Mouse (Mus musculus): ENCODE data around the gene Rnf144a. TPM values are rescaled to one million over a fixed set of nuclear protein-coding genes. Genes with fewer than 3 reads are reported as not detected.
A peak's percentile ranks its signal among the peaks of the same experiment; 100 is the strongest.

Rnf144a gene
- total RNA-seq, 2 experiments from 2014 or later: 35.3 to 39.0 TPM

DNA sequence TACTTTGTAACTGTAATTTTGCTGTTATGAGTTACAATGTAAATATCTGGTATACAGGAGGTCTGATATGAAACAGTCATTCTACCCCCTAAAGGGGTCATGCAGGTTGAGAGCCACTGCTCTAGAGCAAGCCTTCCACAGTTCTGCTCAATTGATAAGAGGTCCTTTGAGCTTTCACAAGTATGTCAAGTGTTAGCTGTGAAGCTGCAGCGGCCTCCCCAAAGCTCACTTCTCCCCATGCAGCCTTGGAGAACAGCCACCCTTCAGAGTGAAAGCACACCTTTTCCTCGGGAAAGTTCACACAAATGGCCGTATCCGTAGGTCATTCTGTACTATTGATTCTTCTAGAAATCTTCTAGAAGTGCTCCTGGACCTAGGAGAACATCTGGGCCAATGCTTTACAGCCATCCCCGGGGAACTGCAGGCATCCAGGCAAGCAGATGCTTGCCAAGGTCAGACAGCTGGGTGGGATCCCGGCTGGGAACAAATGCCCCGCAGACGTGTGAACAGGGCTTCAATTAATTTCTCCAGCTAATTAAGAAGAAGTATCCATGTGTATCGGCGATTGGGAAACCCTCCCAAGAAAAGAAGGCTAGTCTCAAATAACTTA, 3.1 kb downstream of the Rnf144a start:
- no peak for DNase-seq (ENCODE audit: low spot score in 2 of 2)

GRCm38 (mm10) chr12:26410443-26410842, 4.6 kb downstream of the Rnf144a start:
- DNase-seq (ENCODE audit: low spot score in 2 of 2): no peak

GRCm38 (mm10) chr12:26408707-26409106, 6.3 kb downstream of the Rnf144a start:
- no peak for DNase-seq (ENCODE audit: low spot score in 2 of 2)

GRCm38 (mm10) chr12:26404781-26405702, 10.0 kb downstream of the Rnf144a start:
- DNase-seq (ENCODE audit: low spot score in 2 of 2): peak; percentile 59 to 67

- peak in 1 of 2 experiments; percentile 60 for DNase-seq (ENCODE audit: low spot score in 2 of 2)
These were observed 11.5 kb downstream of the Rnf144a start for GRCm38 (mm10) chr12:26403372-26404125.

DNA sequence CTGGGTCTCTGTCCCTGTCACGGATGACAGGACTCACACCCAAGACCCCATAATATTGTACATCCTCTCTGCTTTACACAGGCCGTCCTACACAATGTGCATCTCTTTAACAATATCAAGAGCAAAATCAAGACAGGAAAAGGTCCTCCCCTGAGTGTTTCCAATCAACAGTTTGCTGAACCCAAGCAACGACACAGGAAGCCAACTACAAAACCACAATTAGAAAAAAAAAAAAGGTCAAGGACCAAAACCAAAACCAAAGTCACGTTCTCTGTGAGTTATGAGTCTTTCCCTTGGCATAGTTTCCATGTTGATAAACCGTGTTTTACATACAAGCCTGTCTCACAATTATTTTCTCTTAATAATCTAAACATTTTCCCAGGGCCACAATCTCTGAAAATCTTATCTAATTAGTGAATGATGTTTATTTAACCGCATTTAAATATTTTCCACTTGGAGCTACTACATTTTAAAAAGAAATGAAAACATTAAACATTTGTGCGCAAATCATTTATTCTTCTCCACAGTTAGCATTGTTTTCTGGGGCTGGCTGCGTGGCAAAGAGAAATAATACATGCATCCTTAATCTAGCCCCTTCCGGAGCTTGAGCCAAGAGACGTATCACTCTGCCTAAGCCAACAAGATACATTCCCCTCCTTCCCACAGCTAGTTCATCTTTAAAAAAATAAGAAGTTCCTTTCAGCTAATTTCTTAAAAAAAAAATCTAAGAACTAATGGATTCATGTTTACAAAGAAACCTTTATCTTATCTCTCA, 13.2 kb downstream of the Rnf144a start:
- DNase-seq (ENCODE audit: low spot score in 2 of 2): no peak

DNA sequence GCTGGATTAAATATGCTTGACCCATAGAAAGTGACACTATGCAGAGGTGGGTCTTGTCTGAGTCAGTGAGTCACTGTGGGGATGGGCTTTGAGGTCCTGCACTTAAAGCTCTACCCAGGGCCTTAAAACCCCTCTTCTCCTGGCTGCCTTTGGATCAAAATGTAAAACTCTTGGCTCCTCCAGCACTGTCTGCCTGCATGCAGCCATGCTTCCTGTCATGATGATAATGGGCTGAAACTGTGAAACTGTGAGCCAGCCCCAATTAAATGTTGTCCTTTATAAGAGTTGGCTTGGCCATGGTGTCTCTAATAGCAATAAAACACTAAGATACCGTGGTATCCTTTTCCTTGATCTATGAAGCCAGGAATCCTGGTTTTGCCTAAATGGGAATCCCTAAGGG, 13.8 kb downstream of the Rnf144a start:
- no peak for DNase-seq (ENCODE audit: low spot score in 2 of 2)

- no peak for DNase-seq (ENCODE audit: low spot score in 2 of 2)
These were observed 14.3 kb downstream of the Rnf144a start for GRCm38 (mm10) chr12:26400762-26401161.

- no peak for DNase-seq (ENCODE audit: low spot score in 2 of 2)
These were observed 15.7 kb downstream of the Rnf144a start for GRCm38 (mm10) chr12:26399391-26399790.

- DNase-seq (ENCODE audit: low spot score in 2 of 2): no peak
These were observed 16.5 kb downstream of the Rnf144a start for GRCm38 (mm10) chr12:26398597-26398996.

DNA sequence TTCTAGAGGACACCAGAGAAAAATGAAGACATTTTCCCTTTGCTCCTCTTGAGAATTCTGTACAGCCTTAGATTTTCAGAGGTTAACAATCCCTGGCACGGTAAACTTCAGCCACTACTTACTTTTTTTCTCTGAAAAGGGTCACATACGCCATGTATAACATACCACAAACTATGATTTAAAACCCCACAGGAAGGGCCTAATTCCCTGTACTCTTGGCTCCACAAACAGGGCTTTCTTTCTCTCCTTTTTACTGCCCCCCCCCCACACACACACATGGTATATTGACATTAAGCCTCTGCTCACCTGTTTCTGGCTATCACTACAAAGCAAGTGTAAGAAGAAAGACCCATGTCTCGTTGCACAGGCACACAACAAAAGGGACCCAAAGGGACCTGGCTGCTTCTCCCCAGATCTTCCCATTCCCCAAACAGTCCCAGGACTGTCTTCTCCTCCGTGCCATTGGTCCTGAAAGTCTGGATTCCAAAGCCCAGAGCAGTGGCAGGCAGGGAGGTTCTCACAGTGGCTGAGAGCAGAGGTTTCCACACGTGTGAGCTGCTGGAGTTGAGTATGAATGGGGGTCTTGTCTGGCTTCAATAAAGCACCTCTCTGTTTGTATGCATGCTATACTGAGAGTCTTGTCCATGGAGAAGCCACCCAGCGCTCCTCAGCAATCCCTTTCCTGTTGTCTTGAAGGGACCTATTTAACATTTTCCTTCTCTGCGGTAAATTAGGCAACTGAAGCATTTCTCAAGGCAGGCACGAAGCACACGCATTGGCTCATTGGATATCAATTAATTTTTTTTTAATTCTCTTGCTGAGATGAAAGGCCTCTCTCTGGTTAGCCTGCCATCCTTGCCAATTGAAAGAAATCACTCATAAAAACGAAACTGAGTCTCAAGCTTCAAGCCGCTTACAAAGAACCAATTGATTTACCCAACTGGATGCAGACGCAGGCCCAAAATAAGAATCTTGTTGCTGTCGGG, 20.3 kb downstream of the Rnf144a start:
- peak in 1 of 2 experiments; percentile 60 for DNase-seq (ENCODE audit: low spot score in 2 of 2)

DNA sequence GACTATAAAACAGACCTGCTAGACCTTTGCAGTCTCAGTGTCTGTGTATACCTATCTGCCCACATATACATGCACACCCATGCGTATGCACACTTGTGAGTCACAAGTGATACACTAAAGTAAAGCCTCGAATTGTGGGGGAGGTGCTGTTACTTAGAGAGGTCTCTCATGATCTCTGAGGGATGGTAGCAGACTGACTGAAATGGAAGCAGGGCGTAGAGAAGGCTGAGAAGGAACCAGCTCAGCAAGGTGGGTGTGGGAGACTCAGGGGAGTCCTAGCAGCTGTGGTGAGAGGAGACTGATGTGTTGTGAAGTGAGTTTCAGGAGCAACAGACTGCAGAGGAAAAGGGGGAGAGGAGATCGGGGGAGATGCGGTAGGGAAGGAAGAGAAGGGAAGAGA, 21.8 kb downstream of the Rnf144a start:
- DNase-seq (ENCODE audit: low spot score in 2 of 2): no peak

GRCm38 (mm10) chr12:26391162-26391561, 23.9 kb downstream of the Rnf144a start:
- no peak for DNase-seq (ENCODE audit: low spot score in 2 of 2)

DNA sequence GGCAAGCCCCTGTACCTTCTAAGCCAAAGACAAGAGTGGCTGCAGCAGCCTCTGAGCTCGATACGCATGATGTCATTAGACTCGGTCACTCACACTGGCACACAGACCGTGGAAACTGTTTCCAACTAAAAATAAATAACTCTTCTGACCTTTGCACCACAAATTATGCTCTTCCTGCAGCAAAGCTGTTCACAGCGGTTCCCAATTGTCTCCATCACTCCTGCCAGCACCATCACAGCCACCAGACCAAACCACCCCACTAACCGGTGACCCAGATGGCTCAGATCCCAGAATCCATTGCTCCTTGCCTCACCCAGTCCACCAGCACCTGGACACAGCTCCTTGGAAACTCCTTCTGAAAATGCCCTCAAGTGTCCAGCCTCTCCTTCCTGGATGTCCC, 27.5 kb downstream of the Rnf144a start:
- DNase-seq (ENCODE audit: low spot score in 2 of 2): no peak

GRCm38 (mm10) chr12:26386947-26387346, 28.1 kb downstream of the Rnf144a start:
- DNase-seq (ENCODE audit: low spot score in 2 of 2): peak in 1 of 2 experiments; percentile 55

DNA sequence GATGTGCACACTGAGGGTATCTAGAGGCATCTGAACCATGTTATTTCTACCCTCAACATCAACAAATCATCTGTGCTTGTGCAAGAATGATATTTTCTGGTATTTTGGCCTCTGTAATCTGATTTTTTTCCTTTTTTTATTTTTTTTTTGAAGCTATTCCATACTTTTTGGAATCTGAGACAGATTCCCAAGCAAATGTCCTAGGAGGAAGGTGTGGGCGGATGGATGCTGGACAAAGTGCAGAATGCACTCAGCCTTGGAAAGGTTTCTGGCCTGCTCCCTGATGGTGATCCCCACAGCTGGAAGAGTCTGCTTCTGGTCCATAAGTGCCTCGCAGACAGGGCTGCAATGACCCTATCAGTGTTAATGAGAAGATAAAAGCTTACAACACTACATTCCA, 28.9 kb downstream of the Rnf144a start:
- no peak for DNase-seq (ENCODE audit: low spot score in 2 of 2)

DNA sequence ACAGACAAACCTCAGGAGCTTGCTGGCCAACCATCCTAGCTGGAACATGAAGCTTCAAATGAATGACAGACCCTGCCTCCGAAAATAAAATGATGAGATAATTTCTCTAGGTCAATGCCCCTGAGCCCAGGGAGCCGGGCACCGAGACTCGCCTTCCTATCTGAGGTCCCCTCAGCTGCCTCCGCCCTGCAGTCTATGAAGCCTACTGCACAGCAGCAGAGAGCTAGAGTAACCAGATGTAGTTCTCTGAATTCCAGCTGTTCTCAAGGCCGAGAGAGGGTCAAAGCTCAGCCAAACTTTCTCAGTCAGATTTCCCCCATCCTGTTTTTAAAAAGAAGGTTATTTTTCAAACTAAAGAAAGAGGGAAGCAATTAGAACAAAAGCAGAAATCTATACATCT, 29.3 kb downstream of the Rnf144a start:
- no peak for DNase-seq (ENCODE audit: low spot score in 2 of 2)

DNA sequence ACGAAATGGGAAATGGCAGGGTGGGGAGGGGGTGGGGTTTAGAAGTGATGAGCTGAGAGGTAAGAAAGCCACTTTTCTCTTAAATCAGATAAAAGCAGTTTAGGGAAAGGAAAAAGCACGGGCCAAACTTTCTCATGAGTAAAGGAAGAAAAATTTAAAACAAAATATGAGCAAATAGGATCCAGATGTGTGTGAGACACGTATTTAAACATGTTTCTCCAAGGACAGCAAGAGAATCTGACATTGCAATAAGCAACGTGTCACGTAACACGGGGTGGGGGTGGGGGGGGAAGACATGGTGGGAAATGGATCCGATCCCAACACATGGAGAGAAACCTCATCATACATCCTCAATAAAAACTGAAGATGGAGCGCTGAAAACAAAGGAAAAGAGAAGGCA, 33.3 kb downstream of the Rnf144a start:
- DNase-seq (ENCODE audit: low spot score in 2 of 2): no peak

DNA sequence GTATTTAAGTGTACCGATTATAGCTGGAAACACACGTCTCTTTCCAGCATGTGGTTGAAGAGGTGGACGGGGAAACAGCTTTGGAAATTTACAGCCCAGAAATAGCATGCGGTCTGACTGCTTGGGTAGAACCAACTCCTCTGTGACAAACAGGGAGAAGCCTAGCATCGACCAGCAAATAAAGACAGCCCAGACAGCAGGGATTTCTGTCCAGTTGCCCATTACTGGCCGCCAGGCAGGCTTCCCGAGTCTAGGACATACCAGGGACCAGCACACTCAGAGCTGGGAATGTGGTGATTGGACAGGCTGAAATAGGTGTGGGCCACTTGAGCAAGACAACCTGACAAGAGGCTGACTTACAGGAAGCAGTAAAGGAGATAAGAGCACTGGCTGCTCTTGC, 35.3 kb downstream of the Rnf144a start:
- no peak for DNase-seq (ENCODE audit: low spot score in 2 of 2)

- DNase-seq (ENCODE audit: low spot score in 2 of 2): peak in 1 of 2 experiments; percentile 30
These were observed 37.4 kb downstream of the Rnf144a start for GRCm38 (mm10) chr12:26377691-26378090.
